Mouse (Mus musculus): ENCODE data around the gene Cgnl1. TPM values are rescaled to one million over a fixed set of nuclear protein-coding genes. Genes with fewer than 3 reads are reported as not detected.
A peak's percentile ranks its signal among the peaks of the same experiment; 100 is the strongest.

The Cgnl1 gene
- polyA plus RNA-seq, 1 experiment: 36.5 TPM

DNA sequence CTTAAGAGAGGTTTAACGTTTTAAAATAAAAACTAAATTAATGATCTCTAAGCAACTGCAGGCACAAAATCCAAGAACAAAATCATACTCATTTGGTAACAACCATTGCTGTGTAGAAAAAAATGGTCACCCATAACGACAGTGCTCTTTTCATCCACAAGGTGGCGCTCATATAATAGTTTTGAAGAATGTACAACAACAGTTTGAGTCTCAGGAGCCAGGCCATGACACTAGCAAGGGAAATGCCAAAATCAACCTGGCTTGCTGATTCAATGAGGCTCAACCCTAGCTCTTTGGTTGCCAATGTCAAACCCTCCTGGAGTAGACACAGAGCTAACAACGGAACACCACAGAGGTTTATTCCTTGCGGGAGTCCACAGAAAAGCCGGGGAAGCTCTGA is 125.3 kb downstream of the Cgnl1 start:
- no peak for TF ChIP-seq CTCF (IDR thresholded peaks at IDR 0.05; ENCODE audit: control insufficient read depth, insufficient read depth, insufficient replicate concordance, low read depth, low read length)
- TF ChIP-seq POLR2A (IDR thresholded peaks at IDR 0.05; ENCODE audit: control insufficient read depth, low read depth, low read length): no peak
- no peaks in the 10 kb centered on the region for H3K36me3 ChIP-seq (ENCODE audit: control insufficient read depth, insufficient read depth, low read length)
- no peak overlapping the region for H3K27ac ChIP-seq (ENCODE audit: control insufficient read depth, insufficient read depth, low read depth, low read length)
- H3K4me3 ChIP-seq (ENCODE audit: control insufficient read depth, low read depth, low read length): no peak overlapping the region
- no peaks in the 10 kb centered on the region for H3K4me1 ChIP-seq (ENCODE audit: control insufficient read depth, insufficient read depth, low read length)
- no peaks in the 10 kb centered on the region for H3K27me3 ChIP-seq (ENCODE audit: control insufficient read depth, insufficient read depth, low read length)

GRCm38 (mm10) chr9:71643611-71644010 is 127.8 kb downstream of the Cgnl1 start:
- H3K4me3 ChIP-seq (ENCODE audit: control insufficient read depth, low read depth, low read length): no peak overlapping the region
- TF ChIP-seq CTCF (IDR thresholded peaks at IDR 0.05; ENCODE audit: control insufficient read depth, insufficient read depth, insufficient replicate concordance, low read depth, low read length): peak; percentile 20; the same call in 1 of the 2 replicates
- no peak for TF ChIP-seq POLR2A (IDR thresholded peaks at IDR 0.05; ENCODE audit: control insufficient read depth, low read depth, low read length)
- H3K4me1 ChIP-seq (ENCODE audit: control insufficient read depth, insufficient read depth, low read length): no peaks in the 10 kb centered on the region
- H3K27me3 ChIP-seq (ENCODE audit: control insufficient read depth, insufficient read depth, low read length): no peaks in the 10 kb centered on the region
- H3K27ac ChIP-seq (ENCODE audit: control insufficient read depth, insufficient read depth, low read depth, low read length): no peak overlapping the region
- no peaks in the 10 kb centered on the region for H3K36me3 ChIP-seq (ENCODE audit: control insufficient read depth, insufficient read depth, low read length)

GRCm38 (mm10) chr9:71642270-71642669 is 129.1 kb downstream of the Cgnl1 start:
- Histone ChIP-seq H3K36me3 (ENCODE audit: control insufficient read depth, insufficient read depth, low read length) (no peaks in the 10 kb centered on the region), H3K27ac (ENCODE audit: control insufficient read depth, insufficient read depth, low read depth, low read length) (no peak overlapping the region), H3K4me3 (ENCODE audit: control insufficient read depth, low read depth, low read length) (no peak overlapping the region), H3K4me1 (ENCODE audit: control insufficient read depth, insufficient read depth, low read length) (no peaks in the 10 kb centered on the region; the same call in 1 of the 2 replicates), H3K27me3 (ENCODE audit: control insufficient read depth, insufficient read depth, low read length) (no peaks in the 10 kb centered on the region)
- TF ChIP-seq POLR2A (IDR thresholded peaks at IDR 0.05; ENCODE audit: control insufficient read depth, low read depth, low read length): no peak
- peak; percentile 45; the same call in 1 of the 2 replicates for TF ChIP-seq CTCF (IDR thresholded peaks at IDR 0.05; ENCODE audit: control insufficient read depth, insufficient read depth, insufficient replicate concordance, low read depth, low read length)

- no peak for TF ChIP-seq CTCF (IDR thresholded peaks at IDR 0.05; ENCODE audit: control insufficient read depth, insufficient read depth, insufficient replicate concordance, low read depth, low read length)
- no peak for TF ChIP-seq POLR2A (IDR thresholded peaks at IDR 0.05; ENCODE audit: control insufficient read depth, low read depth, low read length)
- no peaks in the 10 kb centered on the region for H3K27me3 ChIP-seq (ENCODE audit: control insufficient read depth, insufficient read depth, low read length)
Observed at GRCm38 (mm10) chr9:71640361-71640927, 131.0 kb downstream of the Cgnl1 start.

DNA sequence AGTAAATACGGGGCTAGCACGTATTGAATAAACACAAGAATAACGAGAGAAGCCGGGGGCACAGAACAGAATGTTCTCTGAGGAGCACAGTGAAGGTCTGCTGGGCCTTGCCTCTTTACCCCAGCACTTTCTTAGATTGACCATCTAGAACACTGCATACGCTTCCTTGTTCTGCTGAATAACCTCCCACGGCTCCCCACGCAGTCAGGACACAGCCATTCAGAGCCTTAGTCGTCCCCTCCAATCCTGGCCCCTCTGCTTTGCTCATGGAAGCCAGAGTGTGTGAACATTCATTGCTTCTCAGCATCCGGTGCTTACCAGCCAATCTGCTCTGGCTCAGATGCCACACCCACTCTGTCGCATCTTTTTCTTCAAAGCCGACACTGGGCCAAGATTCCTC is 133.2 kb downstream of the Cgnl1 start:
- peak overlapping the region; percentile 76 for H3K27ac ChIP-seq (ENCODE audit: control insufficient read depth, insufficient read depth, low read depth, low read length)
- TF ChIP-seq POLR2A (IDR thresholded peaks at IDR 0.05; ENCODE audit: control insufficient read depth, low read depth, low read length): no peak
- no peak for TF ChIP-seq CTCF (IDR thresholded peaks at IDR 0.05; ENCODE audit: control insufficient read depth, insufficient read depth, insufficient replicate concordance, low read depth, low read length)
- no peaks in the 10 kb centered on the region; the same call in 1 of the 2 replicates for H3K4me1 ChIP-seq (ENCODE audit: control insufficient read depth, insufficient read depth, low read length)
- H3K27me3 ChIP-seq (ENCODE audit: control insufficient read depth, insufficient read depth, low read length): no peaks in the 10 kb centered on the region
- H3K36me3 ChIP-seq (ENCODE audit: control insufficient read depth, insufficient read depth, low read length): no peaks in the 10 kb centered on the region
- H3K4me3 ChIP-seq (ENCODE audit: control insufficient read depth, low read depth, low read length): no peak overlapping the region

More at GRCm38 (mm10) chr9:71640361-71640927, 131.0 kb downstream of the Cgnl1 start:
- Histone ChIP-seq H3K4me1 (ENCODE audit: control insufficient read depth, insufficient read depth, low read length) (no peaks in the 10 kb centered on the region; the same call in 1 of the 2 replicates), H3K36me3 (ENCODE audit: control insufficient read depth, insufficient read depth, low read length) (no peaks in the 10 kb centered on the region), H3K4me3 (ENCODE audit: control insufficient read depth, low read depth, low read length) (no peak overlapping the region), H3K27ac (ENCODE audit: control insufficient read depth, insufficient read depth, low read depth, low read length) (peak overlapping the region; percentile 45; the same call in 1 of the 2 replicates)

- Histone ChIP-seq H3K4me3 (ENCODE audit: control insufficient read depth, low read depth, low read length) (no peak overlapping the region), H3K27me3 (ENCODE audit: control insufficient read depth, insufficient read depth, low read length) (no peaks in the 10 kb centered on the region), H3K4me1 (ENCODE audit: control insufficient read depth, insufficient read depth, low read length) (no peaks in the 10 kb centered on the region; the same call in 1 of the 2 replicates), H3K36me3 (ENCODE audit: control insufficient read depth, insufficient read depth, low read length) (no peaks in the 10 kb centered on the region), H3K27ac (ENCODE audit: control insufficient read depth, insufficient read depth, low read depth, low read length) (no peak overlapping the region)
- TF ChIP-seq CTCF (IDR thresholded peaks at IDR 0.05; ENCODE audit: control insufficient read depth, insufficient read depth, insufficient replicate concordance, low read depth, low read length): no peak
- TF ChIP-seq POLR2A (IDR thresholded peaks at IDR 0.05; ENCODE audit: control insufficient read depth, low read depth, low read length): no peak
Observed at GRCm38 (mm10) chr9:71636854-71637253, 134.5 kb downstream of the Cgnl1 start.

GRCm38 (mm10) chr9:71635627-71636026 is 135.8 kb downstream of the Cgnl1 start:
- Histone ChIP-seq H3K27me3 (ENCODE audit: control insufficient read depth, insufficient read depth, low read length) (no peaks in the 10 kb centered on the region), H3K36me3 (ENCODE audit: control insufficient read depth, insufficient read depth, low read length) (no peaks in the 10 kb centered on the region), H3K27ac (ENCODE audit: control insufficient read depth, insufficient read depth, low read depth, low read length) (no peak overlapping the region), H3K4me3 (ENCODE audit: control insufficient read depth, low read depth, low read length) (no peak overlapping the region), H3K4me1 (ENCODE audit: control insufficient read depth, insufficient read depth, low read length) (no peaks in the 10 kb centered on the region; the same call in 1 of the 2 replicates)
- TF ChIP-seq CTCF (IDR thresholded peaks at IDR 0.05; ENCODE audit: control insufficient read depth, insufficient read depth, insufficient replicate concordance, low read depth, low read length) (no peak), POLR2A (IDR thresholded peaks at IDR 0.05; ENCODE audit: control insufficient read depth, low read depth, low read length) (no peak)

Data from testis, adult 2 months (tissue).